Mouse (Mus musculus) skeletal muscle tissue, postnatal 0 days (tissue): ENCODE measurements around the gene Hspd1. TPM values are rescaled to one million over a fixed set of nuclear protein-coding genes. Genes with fewer than 3 reads are reported as not detected.

Experiments
- polyA plus RNA-seq: library from polyadenylated mRNA; unstranded; fragments of >200 nt; fragmentation: Nextera tagmentation; extraction: Ambion mirVana; gene quantifications from 2 replicates; pipeline ENCODE4 v1.2.1, GENCODE M21; 2015

Hspd1 gene
- polyA plus RNA-seq = 235 and 241 TPM in 2 replicates

GRCm38 (mm10) chr1:55087932-55088610, at the start of gene Hspd1, which contains the start of gene Hspe1:
Hspd1 (minus strand) TSS chr1:55088243.
Hspe1 (plus strand) TSS chr1:55088132.

GRCm38 (mm10) chr1:55130943-55131401, 42.9 kb upstream of the Hspd1 start, which contains the start of gene Mob4:
Mob4 (plus strand) TSS chr1:55131231.

GRCm38 (mm10) chr1:55052355-55052953, 35.6 kb downstream of the Hspd1 start, which contains the start of gene Coq10b:
Coq10b (plus strand) TSS chr1:55052770.

Other genes starting within 250 kb of the Hspd1 start
- 6.8 and 7.4 TPM in 2 replicates for gene Ankrd44, start 161.9 kb downstream of the Hspd1 start, polyA plus RNA-seq
- gene Sf3b1, start 60.8 kb downstream of the Hspd1 start, polyA plus RNA-seq = 131 and 145 TPM in 2 replicates
- 14.2 and 15.0 TPM in 2 replicates for gene Coq10b, start 35.5 kb downstream of the Hspd1 start, polyA plus RNA-seq
- 276 and 281 TPM in 2 replicates for gene Hspe1, start 111 bp downstream of the Hspd1 start, polyA plus RNA-seq
- gene Mob4, start 43.0 kb upstream of the Hspd1 start, polyA plus RNA-seq = 107 and 112 TPM in 2 replicates
- 14.5 and 17.0 TPM in 2 replicates for gene Rftn2, start 138.5 kb upstream of the Hspd1 start, polyA plus RNA-seq
- 2.9 and 3.2 TPM in 2 replicates for gene Mars2, start 148.9 kb upstream of the Hspd1 start, polyA plus RNA-seq